In genomic region chr19:31664159-31664991, GRCm38 (mm10) we compare ENCODE assay signal across 8 mouse cellular contexts.
DNase-seq lines count a peak whose midpoint lies in the region; ATAC-seq and TF ChIP-seq lines count a peak whose summit lies in the region.

No protein-coding gene starts in this region.

- under 1% methylated on average over 52 of the region's 52 CpGs for WGBS in hindbrain, embryonic 13.5 days

- peak; percentile 56 for DNase-seq in ES-E14 (ENCODE audit: low read depth, low spot score)
- peak; percentile 62 to 69 for DNase-seq in cerebellum, postnatal 14 days
- peak; percentile 75 to 83 for DNase-seq in frontal cortex, postnatal 36 days (ENCODE audit: low spot score in 2 of 2)
- DNase-seq in layer of hippocampus, postnatal 36 days: peak; percentile 71 to 76
- DNase-seq in lung, postnatal 10 days: peak; percentile 73
- DNase-seq in retina, embryonic 14.5 days (ENCODE audit: low spot score): peak; percentile 76

- H3K4me3 ChIP-seq in ES-E14 (ENCODE audit: insufficient read depth in 1 of 2, low read depth in 1 of 2, low read length in 2 of 2, poor library complexity in 1 of 2, severe bottlenecking in 1 of 2): peak overlapping the region; percentile 66 to 75
- H3K4me3 ChIP-seq in hindbrain, embryonic 13.5 days: peak overlapping the region; percentile 70

- no peaks in the 10 kb centered on the region for H3K4me1 ChIP-seq in ES-E14 (ENCODE audit: control insufficient read depth in 2 of 2, insufficient read depth in 2 of 2, low read length in 2 of 2, poor library complexity in 1 of 2)
- peaks cover 15% of the 10 kb centered on the region for H3K4me1 ChIP-seq in hindbrain, embryonic 13.5 days (replicated peaks)

- in situ Hi-C loops in ES-E14 (cut with MboI; ENCODE audit: low sequenced_read_pairs in 2 of 2, unreplicated experiment in 2 of 2): no loop called here

- H3K9me3 ChIP-seq in ES-E14 (ENCODE audit: control insufficient read depth, insufficient read depth, low read depth, low read length): no peaks in the 10 kb centered on the region
- H3K9me3 ChIP-seq in hindbrain, embryonic 13.5 days: no peaks in the 10 kb centered on the region

- no peak overlapping the region for H3K27ac ChIP-seq in ES-E14 (ENCODE audit: insufficient read depth, low read depth, low read length, poor library complexity, severe bottlenecking)
- peak overlapping the region; percentile 73 for H3K27ac ChIP-seq in hindbrain, embryonic 13.5 days

- peak overlapping the region; percentile 95 for H3K4me2 ChIP-seq in hindbrain, embryonic 13.5 days

- peak overlapping the region; percentile 19 for H3K9ac ChIP-seq in ES-E14 (ENCODE audit: insufficient read depth, low read depth, low read length, poor library complexity, severe bottlenecking)
- peak overlapping the region; percentile 81 for H3K9ac ChIP-seq in hindbrain, embryonic 13.5 days

- H3K27me3 ChIP-seq in hindbrain, embryonic 13.5 days: peaks cover 9% of the 10 kb centered on the region

- no peaks in the 10 kb centered on the region for H3K36me3 ChIP-seq in ES-E14 (ENCODE audit: control insufficient read depth, insufficient read depth, low read length, poor library complexity, severe bottlenecking)
- no peaks in the 10 kb centered on the region for H3K36me3 ChIP-seq in hindbrain, embryonic 13.5 days

- peak; percentile 87 for ATAC-seq in hindbrain, embryonic 13.5 days (ENCODE audit: low FRiP score)
- ATAC-seq in erythroid progenitor cell, adult 5-6 weeks (replicated peaks; ENCODE audit: low FRiP score, poor library complexity, severe bottlenecking): no peak

TF ChIP-seq in ES-E14, 5 proteins besides CTCF, POLR2A, EP300 and RAD21:
- no peak for TF ChIP-seq MAFK (IDR thresholded peaks at IDR 0.05; ENCODE audit: insufficient read depth, low read depth, low read length)
- no peak for TF ChIP-seq ZNF384 (IDR thresholded peaks at IDR 0.05; ENCODE audit: low read depth, low read length)
- no peak for TF ChIP-seq CHD2 (IDR thresholded peaks at IDR 0.05; ENCODE audit: low read depth, low read length)
- TF ChIP-seq ZC3H11A (IDR thresholded peaks at IDR 0.05; ENCODE audit: borderline replicate concordance, low read depth, low read length): no peak
- no peak for TF ChIP-seq HCFC1 (IDR thresholded peaks at IDR 0.05; ENCODE audit: borderline replicate concordance, insufficient read depth, low read length)
